In the genomic region with DNA sequence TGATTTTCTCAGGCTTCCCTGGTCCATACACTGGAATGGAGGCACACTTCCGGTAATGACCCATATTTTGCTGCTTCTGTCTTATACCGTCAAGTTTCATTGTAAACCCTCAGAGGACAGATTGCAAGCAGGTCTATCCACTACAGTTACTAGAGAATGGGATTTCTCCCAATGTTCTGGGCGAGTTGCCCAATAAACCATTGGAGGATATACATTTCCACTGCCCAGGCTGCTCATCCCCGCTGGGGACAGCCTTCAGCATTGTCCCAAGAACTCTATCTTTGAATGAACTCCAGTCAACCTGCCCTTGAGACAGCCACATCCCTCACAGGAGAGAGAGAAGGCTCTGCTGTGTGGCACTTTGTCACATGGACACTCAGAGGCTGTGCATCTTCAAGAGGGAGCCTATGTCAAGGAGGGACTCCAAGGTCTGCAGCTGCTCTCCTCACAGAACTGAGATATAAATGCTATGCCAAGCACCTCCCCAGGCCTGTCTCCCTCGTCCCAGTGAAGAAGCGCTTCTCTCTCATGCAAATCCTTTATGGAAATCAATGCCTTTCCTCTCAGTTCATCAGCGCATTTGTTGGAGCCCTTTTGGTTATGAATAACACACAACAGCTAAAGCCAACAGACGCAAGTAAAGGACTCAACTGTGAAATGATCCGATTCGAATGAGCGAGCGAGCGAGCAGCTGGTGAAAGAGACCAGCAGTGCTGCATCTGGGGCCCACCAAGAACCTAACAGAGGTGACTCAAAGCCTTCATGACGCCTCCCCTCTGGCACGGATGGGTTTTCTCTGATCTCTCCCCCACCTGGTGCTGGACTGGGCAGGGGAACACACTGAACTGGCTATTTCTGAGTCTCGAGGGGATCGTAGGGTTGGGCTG, we compare ENCODE assay signal across 15 mouse cellular contexts. TPM values are rescaled to one million over a fixed set of nuclear protein-coding genes. Genes with fewer than 3 reads are reported as not detected.
DNase-seq lines count a peak whose midpoint lies in the region; ATAC-seq and TF ChIP-seq lines count a peak whose summit lies in the region.
"Had no signal": no experiment of that assay in that cellular context is flagged by ENCODE, and none has a peak within 500 bp of the region (broad histone marks: within the 10 kb centered on the region; RNA-seq: fewer than 3 reads in every experiment).

No protein-coding gene starts in this region.

- H3K4me2 ChIP-seq in hindbrain, postnatal 0 days (ENCODE audit: low read depth, low read length): no peak overlapping the region

- H3K27me3 ChIP-seq in hindbrain, postnatal 0 days (ENCODE audit: insufficient read depth, low read length): no peaks in the 10 kb centered on the region

- peak; percentile 84 for ATAC-seq in hindbrain, postnatal 0 days

- H3K9ac ChIP-seq in hindbrain, postnatal 0 days (replicated peaks; ENCODE audit: low read length): no peak overlapping the region; the same call in 1 of the 2 replicates

- TF ChIP-seq CTCF in brain, embryonic 14.5 days (IDR thresholded peaks at IDR 0.05; ENCODE audit: borderline replicate concordance, extremely low read depth, insufficient read depth, insufficient read length): no peak
- no peak for TF ChIP-seq CTCF in hindbrain, postnatal 0 days (IDR thresholded peaks at IDR 0.05; ENCODE audit: low read depth)

- WGBS in hindbrain, postnatal 0 days: 41% methylated on average over 17 of the region's 17 CpGs

- no peaks in the 10 kb centered on the region for H3K36me3 ChIP-seq in hindbrain, postnatal 0 days (ENCODE audit: insufficient read depth, low read length)

- H3K9me3 ChIP-seq in hindbrain, postnatal 0 days (ENCODE audit: low read length): no peaks in the 10 kb centered on the region

- no peak for TF ChIP-seq POLR2A in brain, embryonic 14.5 days (IDR thresholded peaks at IDR 0.05; ENCODE audit: borderline replicate concordance, extremely low read depth, insufficient read depth, insufficient read length, poor library complexity, severe bottlenecking)

- DNase-seq in left cerebral cortex, postnatal 14 days (ENCODE audit: low spot score in 2 of 2): peak; percentile 49 to 56
- DNase-seq in left cerebral cortex, adult 8-10 months (ENCODE audit: low spot score in 2 of 2): no peak
- DNase-seq in brain, embryonic 14.5 days (ENCODE audit: low read depth): peak; percentile 52
- peak; percentile 69 to 75 for DNase-seq in cerebellum, postnatal 10 days
- DNase-seq in hindbrain, postnatal 0 days (ENCODE audit: low spot score): peak; percentile 72
- no peak for DNase-seq in adrenal gland, postnatal 4 days (ENCODE audit: low spot score in 2 of 2)
- DNase-seq in kidney, postnatal 4 days: no peak
- no peak for DNase-seq in thymus, postnatal 36 days
- DNase-seq: gastrocnemius, postnatal 14 days; heart, postnatal 14 days had no signal

- peaks cover 5% of the 10 kb centered on the region; the same call in 1 of the 2 replicates for H3K4me1 ChIP-seq in hindbrain, postnatal 0 days (ENCODE audit: insufficient read depth, low read length)

- intact Hi-C loops in left cerebral cortex, postnatal 14 days (cut with DNase I): no loop called here

- peak overlapping the region; percentile 63 for H3K27ac ChIP-seq in hindbrain, postnatal 0 days

- H3K4me3 ChIP-seq in hindbrain, postnatal 0 days (ENCODE audit: low read length): no peak overlapping the region

RNA-seq across cellular contexts. Expression of gene Gm4792, which starts 32.6 kb away (rescaled TPM):
- total RNA-seq in left cerebral cortex, postnatal 14 days (2021): not detected
- total RNA-seq in left cerebral cortex, adult 8-10 months (2022): not detected
- polyA plus RNA-seq in brain, embryonic 14.5 days (2012; rRNA removed): 0.11 and 0.13 TPM in 2 replicates
- 1.2 and 1.3 TPM in 2 replicates for total RNA-seq in hindbrain, postnatal 0 days (2014; rRNA removed)
- 1.0 and 1.3 TPM in 2 replicates for polyA plus RNA-seq in hindbrain, postnatal 0 days (2015; fragmentation: Nextera tagmentation; extraction: Ambion mirVana)
- under 1 TPM in 1 of 2 experiments, not detected in 1; 0.81 TPM for total RNA-seq in adrenal gland, postnatal 4 days (2021)
- total RNA-seq: gastrocnemius, postnatal 14 days; heart, postnatal 14 days; left cerebral cortex, adult 18-20 months; monocyte, adult 5-6 weeks had no signal
- polyA plus RNA-seq: embryonic facial prominence, embryonic 14.5 days; kidney, embryonic 14.5 days; lung, embryonic 16.5 days had no signal

RNA-seq across cellular contexts. Expression of gene Tmcc3, which starts 45.9 kb away (rescaled TPM):
- 10 to 100 TPM; 18.5 to 22.5 TPM for total RNA-seq in left cerebral cortex, postnatal 14 days (2021)
- 10 to 100 TPM; 37.5 to 45.6 (median 39.7) TPM for total RNA-seq in left cerebral cortex, adult 8-10 months (2022)
- polyA plus RNA-seq in brain, embryonic 14.5 days (2012; rRNA removed): 4.5 and 7.2 TPM in 2 replicates
- 9.7 and 10.5 TPM in 2 replicates for total RNA-seq in hindbrain, postnatal 0 days (2014; rRNA removed)
- polyA plus RNA-seq in hindbrain, postnatal 0 days (2015; fragmentation: Nextera tagmentation; extraction: Ambion mirVana): 15.3 and 17.2 TPM in 2 replicates
- 10 to 100 TPM; 23.7 to 23.9 TPM for total RNA-seq in adrenal gland, postnatal 4 days (2021)

Comparison
In these comparisons a context has a peak if more than half of its experiments do, and no peak if none do; other contexts are left out.
1. DNase-seq: peak in left cerebral cortex, postnatal 14 days (2 of 2), brain, embryonic 14.5 days (single experiment), cerebellum, postnatal 10 days (2 of 2) and hindbrain, postnatal 0 days (single experiment); none in left cerebral cortex, adult 8-10 months (0 of 2), adrenal gland, postnatal 4 days (0 of 2), kidney, postnatal 4 days (0 of 2) and thymus, postnatal 36 days (0 of 2).